Mouse (Mus musculus) hindbrain, postnatal 0 days (tissue): ENCODE measurements around the gene Grasp. TPM values are rescaled to one million over a fixed set of nuclear protein-coding genes. Genes with fewer than 3 reads are reported as not detected.

Source experiments
- ATAC-seq: fragments of 200-750 bp; cut with Nextera tagmentation; 2 replicates; pipeline ENCODE4 v1.8.0; 2017; ENCODE audit warnings: mild to moderate bottlenecking, moderate TSS enrichment, moderate library complexity
- DNase-seq: peaks from one replicate; pipeline ENCODE4 v3.0.0-alpha.2; 2015; ENCODE audit warnings: low spot score
- H3K27ac ChIP-seq: fragments of 300-500 bp; sonication (generic); 2 replicates; pipeline ENCODE4 v1.5.1; 2014; ENCODE audit warnings: mild to moderate bottlenecking
- H3K27me3 ChIP-seq: fragments of 300-500 bp; sonication (generic); 2 replicates; pipeline ENCODE4 v1.6.1; 2014; ENCODE audit warnings: low read length, mixed read lengths; ENCODE audit not compliant: insufficient read depth
- H3K36me3 ChIP-seq: fragments of 300-500 bp; sonication (generic); 2 replicates; pipeline ENCODE4 v1.6.1; 2014; ENCODE audit warnings: low read length, mixed read lengths; ENCODE audit not compliant: insufficient read depth
- H3K4me1 ChIP-seq: fragments of 300-500 bp; sonication (generic); 2 replicates; pipeline ENCODE4 v1.6.1; 2014; ENCODE audit warnings: antibody characterized with exemption, low read length, mixed read lengths; ENCODE audit not compliant: insufficient read depth
- H3K4me2 ChIP-seq: fragments of 300-500 bp; sonication (generic); 2 replicates; pipeline ENCODE4 v1.6.1; 2014; ENCODE audit warnings: low read depth, mild to moderate bottlenecking, low read length, moderate library complexity, mixed read lengths
- H3K4me3 ChIP-seq: fragments of 300-500 bp; sonication (generic); 2 replicates; pipeline ENCODE4 v1.5.1; 2014; ENCODE audit warnings: low read length
- H3K9ac ChIP-seq: fragments of 300-500 bp; sonication (generic); replicated peaks from 2 replicates; pipeline ENCODE4 v1.6.1; 2014; ENCODE audit warnings: mild to moderate bottlenecking, low read length, moderate library complexity, mixed read lengths
- H3K9me3 ChIP-seq: fragments of 300-500 bp; sonication (generic); 2 replicates; pipeline ENCODE4 v1.6.1; 2016; ENCODE audit warnings: low read length, mixed read lengths
- CTCF ChIP-seq: IDR thresholded peaks from 2 replicates; pipeline ENCODE4 v1.5.1; 2016; ENCODE audit warnings: antibody characterized with exemption, control low read depth, low read depth
- WGBS: fragments of 180-500 bp; shearing (Covaris S2); extraction: QIAGEN DNeasy Blood & Tissue Kit; methylation state at CpG from one replicate; pipeline ENCODE4 v1.1.7; 2014; 5-methylcytosine and 5-hydroxymethylcytosine counted together
- polyA plus RNA-seq: library from polyadenylated mRNA; unstranded; fragments of >200 nt; fragmentation: Nextera tagmentation; extraction: Ambion mirVana; gene quantifications from 2 replicates; pipeline ENCODE4 v1.2.1, GENCODE M21; 2015
- total RNA-seq: library from RNA; depleted of rRNA; stranded (reverse); fragments of >200 nt; gene quantifications from 2 replicates; pipeline ENCODE4 v1.2.3, GENCODE M21; 2014

Grasp gene
- total and polyA plus RNA-seq, 2 experiments from 2014 or later, result 1.5 to 8.7 TPM

DNA sequence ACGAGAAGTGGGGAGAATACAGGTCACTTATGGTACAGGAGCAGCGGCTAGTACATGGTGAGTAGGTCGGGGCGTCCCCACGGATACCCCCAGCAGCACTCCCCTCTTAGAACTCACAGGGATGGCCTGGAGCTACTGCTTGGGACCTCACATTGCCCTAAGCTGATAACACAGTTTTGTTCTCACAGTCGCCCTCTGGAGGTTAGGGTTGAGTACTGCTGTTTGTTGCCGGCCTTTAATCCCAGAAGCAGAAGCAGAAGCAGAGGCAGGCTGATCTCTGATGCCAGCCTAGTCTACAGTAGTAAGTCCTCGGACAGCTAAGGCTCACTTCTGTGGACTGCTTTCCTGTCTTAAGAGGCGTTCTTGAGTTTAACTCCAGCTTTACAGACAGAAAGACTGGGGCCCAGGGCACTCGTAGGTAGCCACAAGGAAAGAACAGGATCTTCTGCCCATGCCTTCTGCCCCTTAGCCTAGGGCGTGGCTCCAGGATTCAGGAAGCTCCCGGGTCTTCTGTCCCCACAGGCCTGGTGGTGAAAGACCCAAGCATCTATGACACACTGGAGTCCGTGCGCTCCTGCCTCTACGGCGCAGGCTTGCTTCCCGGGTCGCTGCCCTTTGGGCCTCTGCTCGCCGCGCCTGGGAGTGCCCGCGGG lies 7.1 kb downstream of the Grasp start:
- H3K36me3 ChIP-seq, result no peaks in the 10 kb centered on the region
- H3K9me3 ChIP-seq, result no peaks in the 10 kb centered on the region
- H3K4me1 ChIP-seq, result no peaks in the 10 kb centered on the region
- peak; percentile 51 for TF ChIP-seq CTCF
- H3K27ac ChIP-seq, result no peak overlapping the region
- WGBS, result 79% methylated on average over 23 of the region's 23 CpGs
- no peak for ATAC-seq
- no peak for DNase-seq
- H3K4me3 ChIP-seq, result peak overlapping the region; percentile 23
- H3K27me3 ChIP-seq, result no peaks in the 10 kb centered on the region
- peak overlapping the region; percentile 47 for H3K4me2 ChIP-seq
- 0 out of 2 replicates have a peak overlapping the region, but pooled peaks have one; percentile 5 for H3K9ac ChIP-seq

DNA sequence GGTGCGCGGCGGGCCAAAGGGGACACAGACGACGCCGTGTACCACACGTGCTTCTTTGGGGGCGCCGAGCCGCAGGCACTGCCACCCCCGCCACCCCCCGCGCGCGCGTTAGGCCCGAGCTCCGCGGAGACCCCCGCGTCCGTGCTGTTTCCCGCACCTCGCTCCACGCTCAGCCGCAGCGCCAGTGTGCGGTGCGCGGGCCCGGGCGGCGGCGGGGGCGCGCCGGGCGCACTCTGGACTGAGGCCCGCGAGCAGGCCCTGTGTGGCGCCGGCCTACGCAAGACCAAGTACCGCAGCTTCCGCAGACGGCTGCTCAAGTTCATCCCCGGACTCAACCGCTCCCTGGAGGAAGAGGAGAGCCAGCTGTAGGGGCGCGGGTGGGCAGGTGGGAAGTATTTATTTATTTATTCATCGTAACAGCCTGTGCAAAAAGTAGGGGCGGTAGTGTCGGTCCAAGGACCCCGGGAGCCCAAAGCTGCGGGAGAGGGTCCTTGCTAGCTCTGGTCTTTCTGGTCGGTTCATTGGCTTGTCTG lies 7.7 kb downstream of the Grasp start:
- DNase-seq, result no peak
- no peak for TF ChIP-seq CTCF
- no peaks in the 10 kb centered on the region for H3K9me3 ChIP-seq
- ATAC-seq, result no peak
- H3K9ac ChIP-seq, result 0 out of 2 replicates have a peak overlapping the region, but pooled peaks have one; percentile 5
- H3K4me3 ChIP-seq, result peak overlapping the region; percentile 23
- H3K27me3 ChIP-seq, result no peaks in the 10 kb centered on the region
- H3K27ac ChIP-seq, result no peak overlapping the region
- no peaks in the 10 kb centered on the region for H3K4me1 ChIP-seq
- H3K4me2 ChIP-seq, result peak overlapping the region; percentile 47
- H3K36me3 ChIP-seq, result no peaks in the 10 kb centered on the region
- WGBS, result 51% methylated on average over 40 of the region's 56 CpGs

DNA sequence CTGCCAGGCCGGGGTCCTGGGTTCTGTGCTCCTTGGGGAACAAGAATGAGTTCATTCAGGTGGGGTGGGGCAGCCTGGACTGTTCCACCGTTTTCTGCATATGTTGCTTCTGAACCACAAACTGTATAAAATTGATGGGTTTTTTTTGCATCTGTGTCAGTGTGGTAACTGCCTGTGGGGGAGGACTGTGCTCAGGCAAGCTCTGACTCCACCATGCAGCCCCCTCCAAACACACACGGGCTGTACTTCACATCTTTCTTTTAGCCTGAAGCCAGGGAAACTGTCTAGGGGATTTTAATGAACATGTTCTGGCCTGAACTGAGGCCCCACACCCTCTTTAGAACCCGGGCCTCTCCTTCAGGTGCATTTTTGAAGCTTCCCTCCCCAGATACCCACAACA lies 8.6 kb downstream of the Grasp start:
- H3K9me3 ChIP-seq, result no peaks in the 10 kb centered on the region
- no peak overlapping the region for H3K4me2 ChIP-seq
- H3K9ac ChIP-seq, result no peak overlapping the region
- H3K36me3 ChIP-seq, result no peaks in the 10 kb centered on the region
- H3K27me3 ChIP-seq, result no peaks in the 10 kb centered on the region
- H3K27ac ChIP-seq, result no peak overlapping the region
- DNase-seq, result no peak
- no peak for ATAC-seq
- TF ChIP-seq CTCF, result no peak
- H3K4me1 ChIP-seq, result no peaks in the 10 kb centered on the region
- 75% methylated on average over 4 of the region's 4 CpGs for WGBS
- no peak overlapping the region for H3K4me3 ChIP-seq

DNA sequence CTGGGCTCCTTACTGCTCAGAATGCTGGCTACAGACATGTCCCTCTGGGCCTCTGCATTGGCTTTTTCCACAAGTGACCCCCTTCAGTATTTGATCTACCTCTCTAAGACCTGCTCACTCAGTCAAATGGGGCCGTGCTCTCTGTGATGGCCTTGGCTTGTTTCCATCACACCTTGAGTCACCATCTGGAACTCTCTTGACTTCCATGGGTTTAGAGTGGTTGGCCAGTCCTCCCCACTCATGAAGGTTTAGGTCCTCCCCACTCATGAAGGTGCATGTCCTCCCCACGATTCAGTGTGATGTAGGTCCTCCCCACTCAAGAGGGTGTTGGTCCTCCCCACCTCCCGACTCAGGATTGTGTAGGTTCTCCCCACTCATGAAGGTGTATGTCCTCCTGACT lies 9.2 kb downstream of the Grasp start:
- Histone ChIP-seq H3K9ac (no peak overlapping the region), H3K4me3 (no peak overlapping the region), H3K4me1 (no peaks in the 10 kb centered on the region), H3K36me3 (no peaks in the 10 kb centered on the region), H3K9me3 (no peaks in the 10 kb centered on the region), H3K27me3 (no peaks in the 10 kb centered on the region), H3K27ac (no peak overlapping the region), H3K4me2 (no peak overlapping the region)
- ATAC-seq (0 out of 2 replicates have a peak, but pooled peaks have one; percentile 4), DNase-seq (no peak)
- no peak for TF ChIP-seq CTCF
- WGBS, result 82% methylated on average over 3 of the region's 3 CpGs

- Histone ChIP-seq H3K9me3 (no peaks in the 10 kb centered on the region), H3K9ac (no peak overlapping the region), H3K27ac (no peak overlapping the region), H3K36me3 (no peaks in the 10 kb centered on the region), H3K27me3 (no peaks in the 10 kb centered on the region), H3K4me2 (no peak overlapping the region), H3K4me3 (no peak overlapping the region), H3K4me1 (no peaks in the 10 kb centered on the region)
- 31% methylated on average over 11 of the region's 11 CpGs for WGBS
- TF ChIP-seq CTCF, result no peak
- ATAC-seq (peak; percentile 19; the same call in 1 of the 2 replicates), DNase-seq (no peak)
Measured at GRCm38 (mm10) chr15:101233641-101234275, 9.8 kb downstream of the Grasp start.

DNA sequence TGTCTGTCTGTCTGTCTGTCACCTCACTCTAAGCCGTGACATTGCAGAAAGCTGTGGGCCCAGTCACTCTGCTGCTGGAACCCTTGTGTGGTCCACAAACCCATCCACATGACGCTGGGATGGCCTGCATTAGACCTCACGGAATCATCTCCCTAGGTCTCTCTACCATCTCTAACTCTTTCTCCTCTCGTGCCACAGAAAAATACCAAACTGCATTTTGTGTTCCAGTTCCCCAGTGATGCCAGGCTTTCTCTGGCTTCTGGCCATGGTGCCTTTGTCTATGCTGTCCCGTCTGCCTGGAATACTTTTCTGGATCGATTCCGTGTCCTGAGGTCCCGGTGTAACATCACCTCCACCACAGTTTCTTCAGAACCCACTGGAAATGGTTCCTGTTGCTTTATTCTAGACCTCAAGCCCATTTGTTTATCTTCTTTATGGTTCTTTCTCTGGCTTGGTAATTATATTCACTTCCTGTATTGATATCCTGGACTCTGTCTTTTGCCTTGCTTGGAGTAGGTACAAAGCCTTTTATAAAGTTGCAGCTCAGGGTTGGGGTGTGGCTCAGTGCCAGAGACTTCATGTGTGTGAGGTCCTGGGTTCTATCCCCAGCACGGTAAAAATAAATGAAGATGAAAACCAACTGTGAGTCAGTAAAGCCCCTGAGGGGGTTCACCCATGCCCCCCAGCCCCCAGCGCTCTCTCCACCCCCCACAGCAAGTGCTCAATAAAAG lies 10.8 kb downstream of the Grasp start:
- 42% methylated on average over 10 of the region's 10 CpGs for WGBS
- H3K4me1 ChIP-seq, result no peaks in the 10 kb centered on the region
- ATAC-seq (no peak), DNase-seq (no peak)
- H3K4me3 ChIP-seq, result no peak overlapping the region
- no peak overlapping the region for H3K9ac ChIP-seq
- no peaks in the 10 kb centered on the region for H3K36me3 ChIP-seq
- TF ChIP-seq CTCF, result no peak
- H3K27ac ChIP-seq, result no peak overlapping the region
- H3K4me2 ChIP-seq, result no peak overlapping the region
- H3K9me3 ChIP-seq, result no peaks in the 10 kb centered on the region
- H3K27me3 ChIP-seq, result no peaks in the 10 kb centered on the region
